Mouse (Mus musculus): ENCODE measurements around the gene Actg1. TPM values are rescaled to one million over a fixed set of nuclear protein-coding genes. Genes with fewer than 3 reads are reported as not detected.

Gene Actg1
- polyA plus RNA-seq (2017; shearing (Covaris generic)) = 2,599 TPM

DNA sequence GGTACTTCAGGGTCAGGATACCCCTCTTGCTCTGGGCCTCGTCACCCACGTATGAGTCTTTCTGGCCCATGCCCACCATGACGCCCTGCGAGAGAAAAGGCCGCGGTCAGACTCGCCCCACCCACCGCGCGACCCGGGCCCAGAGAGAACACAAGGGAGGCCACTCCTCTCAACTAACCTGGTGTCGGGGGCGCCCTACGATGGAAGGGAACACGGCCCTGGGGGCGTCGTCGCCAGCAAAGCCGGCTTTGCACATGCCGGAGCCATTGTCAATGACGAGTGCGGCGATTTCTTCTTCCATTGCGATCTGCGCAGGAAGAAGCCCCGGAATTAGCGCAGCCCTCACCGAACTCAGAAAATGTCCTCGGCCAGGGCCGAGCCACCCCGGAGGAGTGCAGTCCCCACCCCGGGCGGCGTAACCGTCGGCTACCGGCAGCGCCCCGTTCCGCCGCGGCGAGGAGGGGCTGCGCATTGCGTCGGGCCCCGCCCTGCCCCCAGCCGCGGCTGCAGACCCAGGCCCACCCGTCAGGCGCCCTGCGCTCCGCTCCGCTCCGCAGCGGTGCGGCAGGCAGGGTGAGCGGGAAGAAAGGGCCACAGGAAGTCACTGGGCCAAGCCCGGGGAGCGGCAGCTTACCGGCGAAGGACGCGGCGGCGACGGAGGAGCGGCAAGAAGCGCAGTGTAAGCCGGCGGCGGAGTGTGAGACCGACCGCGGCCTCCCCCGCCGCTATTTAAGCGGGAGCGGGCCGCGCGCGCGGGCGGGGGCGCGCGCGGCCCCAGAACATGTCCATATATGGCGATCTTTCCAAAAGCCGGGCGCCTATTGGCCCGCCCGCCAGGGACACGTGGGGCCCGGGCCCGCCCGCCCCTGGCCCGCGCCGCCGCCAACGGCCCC lies at the start of gene Actg1:
Actg1 (minus strand) TSS at position 752 of the 893 bp plus-strand sequence.

GRCm38 (mm10) chr11:120378611-120379540 lies 30.5 kb upstream of the Actg1 start, which contains the start of gene Faap100:
Faap100 (minus strand) TSS chr11:120378764.

DNA sequence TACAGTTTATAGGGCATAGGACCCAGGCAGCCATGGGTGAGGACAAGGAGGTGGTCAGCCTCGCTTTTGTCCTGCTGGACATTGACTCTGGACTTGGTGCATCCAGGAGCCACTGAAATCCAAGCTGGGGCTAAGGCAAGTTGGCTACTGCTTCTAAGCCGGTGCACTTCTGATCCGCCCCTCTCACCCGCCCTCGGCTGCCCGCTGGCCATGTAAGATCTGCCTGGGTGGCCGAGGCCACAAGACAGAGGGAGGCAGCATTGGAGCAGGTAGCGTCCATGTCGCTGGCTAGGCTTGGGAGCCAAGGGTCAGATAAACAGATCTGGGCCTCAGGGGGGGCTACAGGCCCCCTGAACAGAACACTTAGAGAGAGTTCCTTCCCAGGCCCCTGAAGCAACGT lies 13.0 kb upstream of the Actg1 start, which contains the start of gene Fscn2:
Fscn2 (plus strand) TSS at position 240 of the 400 bp plus-strand sequence.

Other genes with a start within 250 kb of the Actg1 start
- gene Tepsin, start 249.8 kb downstream of the Actg1 start, polyA plus RNA-seq (2017; shearing (Covaris generic)) = 39.7 TPM
- gene Ndufaf8, start 249.6 kb downstream of the Actg1 start, polyA plus RNA-seq (2017; shearing (Covaris generic)) = 108 TPM
- 151 TPM for gene Slc38a10, start 197.2 kb downstream of the Actg1 start, polyA plus RNA-seq (2017; shearing (Covaris generic))
- not detected for gene Bahcc1, start 115.6 kb downstream of the Actg1 start, polyA plus RNA-seq (2017; shearing (Covaris generic))
- gene Fscn2, start 13.0 kb upstream of the Actg1 start, polyA plus RNA-seq (2017; shearing (Covaris generic)) = 0.16 TPM
- 29.3 TPM for gene Faap100, start 30.2 kb upstream of the Actg1 start, polyA plus RNA-seq (2017; shearing (Covaris generic))
- 7.2 TPM for gene Nploc4, start 89.2 kb upstream of the Actg1 start, polyA plus RNA-seq (2017; shearing (Covaris generic))
- gene Tspan10, start 94.1 kb upstream of the Actg1 start, polyA plus RNA-seq (2017; shearing (Covaris generic)) = not detected
- gene Pde6g, start 105.0 kb upstream of the Actg1 start, polyA plus RNA-seq (2017; shearing (Covaris generic)) = 0.30 TPM
- gene Oxld1, start 109.5 kb upstream of the Actg1 start, polyA plus RNA-seq (2017; shearing (Covaris generic)) = 5.6 TPM
- gene Ccdc137, start 109.6 kb upstream of the Actg1 start, polyA plus RNA-seq (2017; shearing (Covaris generic)) = 50.8 TPM
- 42.3 TPM for gene Arl16, start 119.1 kb upstream of the Actg1 start, polyA plus RNA-seq (2017; shearing (Covaris generic))
- gene Mrpl12, start 136.1 kb upstream of the Actg1 start, polyA plus RNA-seq (2017; shearing (Covaris generic)) = 84.8 TPM
- 12.9 TPM for gene Slc25a10, start 143.3 kb upstream of the Actg1 start, polyA plus RNA-seq (2017; shearing (Covaris generic))
- not detected for gene Gcgr, start 182.2 kb upstream of the Actg1 start, polyA plus RNA-seq (2017; shearing (Covaris generic))
- gene Mcrip1, start 201.2 kb upstream of the Actg1 start, polyA plus RNA-seq (2017; shearing (Covaris generic)) = 95.6 TPM
- gene Ppp1r27, start 202.6 kb upstream of the Actg1 start, polyA plus RNA-seq (2017; shearing (Covaris generic)) = not detected
- 224 TPM for gene P4hb, start 224.7 kb upstream of the Actg1 start, polyA plus RNA-seq (2017; shearing (Covaris generic))
- gene Arhgdia, start 233.1 kb upstream of the Actg1 start, polyA plus RNA-seq (2017; shearing (Covaris generic)) = 899 TPM
- gene Alyref, start 249.8 kb upstream of the Actg1 start, polyA plus RNA-seq (2017; shearing (Covaris generic)) = 3.4 TPM
- 147 TPM for gene Anapc11, start 249.9 kb upstream of the Actg1 start, polyA plus RNA-seq (2017; shearing (Covaris generic))